Mouse (Mus musculus) A20 (cell line): ENCODE results near the gene Afap1l2.

Source experiments
- DNase-seq: peaks from one replicate; pipeline ENCODE4 v3.0.0-alpha.2; 2011; ENCODE audit warnings: low read depth, low spot score

The Afap1l2 gene

GRCm38 (mm10) chr19:56887879-56888278 lies 120.1 kb downstream of the Afap1l2 start:
- DNase-seq, result no peak

DNA sequence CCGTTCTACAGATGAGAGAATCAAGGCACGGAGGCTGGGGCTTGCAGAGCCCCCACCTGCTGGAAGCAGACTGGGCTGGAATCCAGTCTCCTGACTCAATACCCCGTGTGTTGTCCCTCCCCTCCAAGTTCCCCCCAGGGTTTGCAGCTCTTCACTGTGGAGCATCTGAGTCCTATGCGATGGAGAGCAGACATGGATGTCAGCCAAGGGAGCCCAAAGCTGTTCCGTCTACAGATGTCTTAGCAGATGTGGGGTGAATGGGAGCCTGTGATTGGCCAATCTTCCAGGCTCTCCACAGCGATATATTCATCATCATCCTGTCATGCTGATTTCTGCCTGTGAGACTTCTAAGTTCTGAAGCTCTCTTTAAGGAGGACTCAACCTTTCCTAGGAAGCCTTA lies 130.7 kb downstream of the Afap1l2 start:
- DNase-seq, result no peak

GRCm38 (mm10) chr19:56874601-56875315 lies 133.3 kb downstream of the Afap1l2 start:
- no peak for DNase-seq

DNA sequence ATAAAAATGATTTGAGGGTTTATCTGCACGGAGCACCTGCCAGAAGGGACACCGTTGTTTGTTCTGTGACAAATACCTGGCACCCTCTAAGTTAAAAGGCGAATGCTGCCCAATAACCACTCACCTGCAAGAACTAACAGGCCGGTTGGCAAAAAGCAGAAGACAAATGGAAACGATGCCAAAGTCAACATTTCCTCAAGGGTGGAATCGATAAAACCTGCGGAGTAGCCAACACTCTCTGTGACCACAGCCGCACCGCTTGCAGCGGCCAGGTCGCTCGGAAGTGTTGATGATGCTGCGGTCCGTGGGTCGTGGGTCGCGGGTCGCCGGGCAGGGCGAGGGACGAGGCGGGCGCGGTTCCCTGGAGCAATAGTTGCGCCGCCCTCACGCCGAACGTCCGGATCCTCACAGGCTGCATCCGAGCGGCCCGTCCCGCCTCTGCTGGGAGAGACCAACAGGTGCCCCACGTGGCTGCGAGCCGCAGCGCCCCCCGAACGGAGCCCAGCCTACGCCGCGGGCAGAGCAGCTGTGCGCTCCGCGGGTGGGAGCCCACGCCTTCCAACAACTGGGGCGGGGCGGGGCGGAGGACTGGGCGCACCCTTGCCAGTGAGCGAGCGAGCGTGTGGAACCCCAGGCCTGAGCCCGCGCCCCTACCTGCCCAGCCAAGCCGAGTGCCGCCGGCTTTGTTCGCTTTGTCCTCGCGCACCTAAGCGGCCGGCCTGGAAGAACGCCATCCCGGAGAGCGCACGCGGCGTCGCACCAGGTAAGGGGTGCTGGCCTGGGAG lies 134.0 kb downstream of the Afap1l2 start, which contains the start of gene Vwa2:
TSS of gene Vwa2 (plus strand) at position 434 of the 785 bp plus-strand sequence.
- DNase-seq, result no peak

GRCm38 (mm10) chr19:56867701-56868100 lies 140.3 kb downstream of the Afap1l2 start:
- no peak for DNase-seq
